Mouse (Mus musculus) thymus, adult 2 months (tissue): ENCODE data around the gene Bmpr2. TPM values are rescaled to one million over a fixed set of nuclear protein-coding genes. Genes with fewer than 3 reads are reported as not detected.
"Not testable (repeated sequence)": the region's sequence is repeated elsewhere in the genome, so short reads cannot be mapped to it uniquely, and the experiment has no call there.

Experiments
- DNase-seq: peaks from one replicate; pipeline ENCODE4 v3.0.0; 2021
- H3K27ac ChIP-seq: fragments of 200-500 bp; 2 replicates; pipeline ENCODE4 v1.5.1; 2012; ENCODE audit warnings: low read length, control low read depth; ENCODE audit not compliant: control insufficient read depth, insufficient read depth
- H3K27me3 ChIP-seq: fragments of 200-500 bp; 2 replicates; pipeline ENCODE4 v1.6.1; 2012; ENCODE audit warnings: mild to moderate bottlenecking, low read length, moderate library complexity, mixed read lengths; ENCODE audit not compliant: control insufficient read depth, insufficient read depth
- H3K36me3 ChIP-seq: fragments of 200-500 bp; 2 replicates; pipeline ENCODE4 v1.6.1; 2012; ENCODE audit warnings: mild to moderate bottlenecking, low read length, moderate library complexity; ENCODE audit not compliant: control insufficient read depth, insufficient read depth
- H3K4me1 ChIP-seq: fragments of 200-500 bp; replicated peaks from 2 replicates; pipeline ENCODE4 v1.6.1; 2012; ENCODE audit warnings: low read length; ENCODE audit not compliant: control insufficient read depth, insufficient read depth
- H3K4me3 ChIP-seq: fragments of 200-500 bp; 2 replicates; pipeline ENCODE4 v1.5.1; 2012; ENCODE audit warnings: mild to moderate bottlenecking, low read length, control low read depth, moderate library complexity; ENCODE audit not compliant: control insufficient read depth, insufficient read depth
- CTCF ChIP-seq: fragments of 200-500 bp; IDR thresholded peaks from 2 replicates; pipeline ENCODE4 v1.5.1; 2012; ENCODE audit warnings: mild to moderate bottlenecking, control low read depth, low read length, moderate library complexity, borderline replicate concordance; ENCODE audit not compliant: control insufficient read depth, poor library complexity, insufficient read depth; ENCODE audit errors: extremely low read depth
- POLR2A ChIP-seq: fragments of 200-500 bp; IDR thresholded peaks from 2 replicates; pipeline ENCODE4 v1.6.1; 2012; ENCODE audit warnings: mild to moderate bottlenecking, low read length, control low read depth, moderate library complexity; ENCODE audit not compliant: control insufficient read depth, poor library complexity, insufficient read depth; ENCODE audit errors: extremely low read depth
- WGBS: fragments of 180-500 bp; shearing (Covaris S2); methylation state at CpG from one replicate; pipeline ENCODE4 v1.1.7; 2018; 5-methylcytosine and 5-hydroxymethylcytosine counted together
- polyA plus RNA-seq: library from polyadenylated mRNA; depleted of rRNA; stranded (reverse); fragments of >200 nt; gene quantifications from 2 replicates; pipeline ENCODE4 v1.2.3, GENCODE M21; 2012

Bmpr2 gene
- polyA plus RNA-seq, 1 experiment: 2.4 TPM

GRCm38 (mm10) chr1:59739577-59740354, 23.4 kb upstream of the Bmpr2 start:
- DNase-seq: no peak
- Histone ChIP-seq H3K4me1 (no peaks in the 10 kb centered on the region), H3K27ac (no peak overlapping the region), H3K36me3 (no peaks in the 10 kb centered on the region), H3K27me3 (no peaks in the 10 kb centered on the region), H3K4me3 (no peak overlapping the region)
- WGBS: 88% methylated on average over 17 of the region's 17 CpGs
- no peak for TF ChIP-seq CTCF
- no peak for TF ChIP-seq POLR2A

DNA sequence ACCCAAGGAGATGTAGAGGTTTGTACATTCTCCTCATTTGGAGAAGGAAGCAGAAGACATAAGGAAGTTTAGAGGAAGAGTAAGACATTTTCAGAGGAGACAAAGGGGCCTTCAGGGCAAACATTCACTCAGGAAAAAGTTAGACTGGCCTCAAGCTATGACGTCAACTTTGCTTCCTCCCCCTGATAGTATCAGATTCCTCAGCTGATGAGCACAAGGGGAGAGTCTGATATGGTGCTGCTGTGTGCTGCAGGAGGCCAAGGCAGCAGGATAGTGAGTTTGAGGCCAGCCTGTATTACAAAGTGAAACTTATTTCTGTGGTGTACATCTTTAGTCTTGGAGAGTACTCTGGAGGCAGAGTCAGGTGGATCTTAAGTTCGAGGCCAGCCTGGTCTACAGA, 14.2 kb upstream of the Bmpr2 start:
- no peak for DNase-seq
- no peak overlapping the region for H3K4me3 ChIP-seq
- no peaks in the 10 kb centered on the region for H3K4me1 ChIP-seq
- H3K27ac ChIP-seq: no peak overlapping the region
- no peaks in the 10 kb centered on the region for H3K36me3 ChIP-seq
- 75% methylated on average over 2 of the region's 2 CpGs for WGBS
- TF ChIP-seq CTCF (no peak), POLR2A (no peak)
- no peaks in the 10 kb centered on the region for H3K27me3 ChIP-seq

DNA sequence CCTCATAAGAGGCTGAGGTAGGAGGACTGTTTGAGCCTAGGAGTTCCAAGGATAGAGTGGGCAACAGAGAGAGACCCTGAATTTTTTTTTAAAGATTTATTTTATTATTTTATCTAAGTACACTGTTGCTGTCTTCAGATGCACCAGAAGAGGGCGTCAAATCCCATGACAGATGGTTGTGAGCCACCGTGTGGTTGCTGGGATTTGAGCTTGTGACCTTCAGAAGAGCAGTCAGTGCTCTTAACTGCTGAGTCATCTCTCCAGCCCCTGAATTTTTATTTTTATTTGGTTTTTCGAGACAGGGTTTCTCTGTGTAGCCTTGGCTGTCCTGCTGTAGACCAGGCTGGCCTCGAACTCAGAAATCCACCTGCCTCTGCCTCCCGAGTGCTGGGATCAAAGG, 13.5 kb upstream of the Bmpr2 start:
- WGBS: 88% methylated on average over 5 of the region's 5 CpGs
- H3K4me3 ChIP-seq, H3K4me1 ChIP-seq, H3K36me3 ChIP-seq, DNase-seq, H3K27me3 ChIP-seq, H3K27ac ChIP-seq: not testable (repeated sequence)

GRCm38 (mm10) chr1:59755298-59755697, 7.9 kb upstream of the Bmpr2 start:
- Histone ChIP-seq H3K4me3 (no peak overlapping the region), H3K36me3 (no peaks in the 10 kb centered on the region), H3K27ac (no peak overlapping the region), H3K27me3 (no peaks in the 10 kb centered on the region), H3K4me1 (no peaks in the 10 kb centered on the region)
- DNase-seq: no peak
- WGBS: 64% methylated on average over 1 of the region's 1 CpGs
- no peak for TF ChIP-seq POLR2A
- TF ChIP-seq CTCF: no peak

- WGBS: 87% methylated on average over 1 of the region's 1 CpGs
- peaks cover 9% of the 10 kb centered on the region for H3K4me1 ChIP-seq
- no peak overlapping the region for H3K27ac ChIP-seq
- no peaks in the 10 kb centered on the region for H3K36me3 ChIP-seq
- no peak overlapping the region for H3K4me3 ChIP-seq
- TF ChIP-seq CTCF (no peak), POLR2A (no peak)
- no peak for DNase-seq
- no peaks in the 10 kb centered on the region for H3K27me3 ChIP-seq
Observed at GRCm38 (mm10) chr1:59758325-59758724, 4.9 kb upstream of the Bmpr2 start.

- WGBS: 19% methylated on average over 10 of the region's 10 CpGs
- H3K4me3 ChIP-seq: peak overlapping the region; percentile 58; the same call in 1 of the 2 replicates
- peaks cover 6% of the 10 kb centered on the region; the same call in 1 of the 2 replicates for H3K27me3 ChIP-seq
- TF ChIP-seq POLR2A (no peak), CTCF (no peak)
- H3K36me3 ChIP-seq: no peaks in the 10 kb centered on the region
- peak; percentile 17 for DNase-seq
- no peak overlapping the region for H3K27ac ChIP-seq
- peaks cover 16% of the 10 kb centered on the region for H3K4me1 ChIP-seq
Observed at GRCm38 (mm10) chr1:59762208-59762607, 992 bp upstream of the Bmpr2 start.
